Mouse (Mus musculus) B cell, adult 62 days (primary cell): ENCODE results near the gene Lilr4b. TPM values are rescaled to one million over a fixed set of nuclear protein-coding genes. Genes with fewer than 3 reads are reported as not detected.

Experiments
- total RNA-seq: library from RNA; stranded (reverse); gene quantifications from 4 replicates; pipeline ENCODE4 v1.2.4, GENCODE M21; 2023

Gene Lilr4b
- 23.4 to 26.2 TPM (median 24.2 TPM) in 4 replicates for total RNA-seq

GRCm38 (mm10) chr10:51480397-51480796 is at the start of gene Lilr4b, which contains the start of gene Gm49339:
Gene Lilr4b (plus strand): TSS chr10:51480632.
Gene Gm49339 (plus strand): TSS chr10:51480612.

DNA sequence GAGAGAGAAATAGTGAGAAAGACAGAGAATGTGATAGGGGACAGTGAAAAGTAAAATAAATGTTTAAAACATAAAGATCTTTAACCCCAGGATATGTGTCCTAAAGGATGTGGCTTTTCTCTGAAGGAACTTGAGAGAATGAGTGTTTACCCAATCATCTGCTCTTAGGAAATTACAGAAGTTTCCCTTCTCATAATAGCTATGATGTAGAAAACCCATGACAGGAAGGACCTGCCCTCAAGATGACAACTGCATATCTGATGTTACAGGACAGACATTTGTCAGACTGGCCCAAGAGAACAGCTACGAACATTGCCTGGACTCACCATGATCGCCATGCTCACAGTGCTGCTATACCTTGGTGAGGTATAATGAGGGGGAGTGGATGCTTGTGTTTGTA is 10.3 kb downstream of the Lilr4b start, which contains the start of gene Lilrb4a:
Gene Lilrb4a, plus strand, starts transcription at position 266 of the 400 bp plus-strand sequence.

Other genes starting within 250 kb of the Lilr4b start
- gene Gm49339, start within 50 bp of the Lilr4b start, total RNA-seq, result 3.0 to 5.5 TPM in 2 of 4 replicates, not detected in the others
- gene Lilrb4a, start 10.3 kb downstream of the Lilr4b start, total RNA-seq, result 28.0 to 31.8 TPM (median 28.7 TPM) in 4 replicates
- gene Fam162b, start 109.9 kb downstream of the Lilr4b start, total RNA-seq, result not detected in 4 replicates
- not detected in 4 replicates for gene Gprc6a, start 150.8 kb downstream of the Lilr4b start, total RNA-seq
- gene Rfx6, start 197.1 kb downstream of the Lilr4b start, total RNA-seq, result not detected in 4 replicates